Mouse (Mus musculus): ENCODE results near the gene Retnlb. TPM values are rescaled to one million over a fixed set of nuclear protein-coding genes. Genes with fewer than 3 reads are reported as not detected.

Retnlb gene
- polyA plus RNA-seq, 1 experiment from 2014 or later: not detected

DNA sequence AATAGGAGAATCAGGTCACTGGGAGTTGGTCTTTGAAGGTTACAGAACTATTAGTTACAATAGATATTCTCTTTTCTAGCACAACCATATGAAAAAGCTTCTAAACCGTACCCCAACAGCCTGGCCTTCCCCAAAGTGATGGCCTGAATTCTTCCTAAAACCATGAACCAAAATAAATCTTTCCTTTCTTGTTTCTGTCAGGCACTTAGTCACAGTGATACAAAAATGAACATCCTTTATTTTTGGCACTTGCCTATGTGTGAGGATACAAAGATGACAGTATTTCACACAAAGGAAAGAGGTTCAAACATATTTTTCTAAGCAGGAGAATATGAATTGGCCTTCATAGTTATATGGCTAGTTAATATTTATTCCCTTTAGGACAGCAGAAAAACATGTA lies 11.2 kb upstream of the Retnlb start:
- H3K27ac ChIP-seq (ENCODE audit: low read depth, low read length): no peak overlapping the region
- no peaks in the 10 kb centered on the region for H3K27me3 ChIP-seq (replicated peaks; ENCODE audit: control insufficient read depth, insufficient read depth, low read length)
- no peak overlapping the region for H3K4me3 ChIP-seq (ENCODE audit: low read depth, low read length)
- H3K9me3 ChIP-seq (ENCODE audit: control insufficient read depth, low read length): no peaks in the 10 kb centered on the region
- H3K36me3 ChIP-seq (ENCODE audit: control insufficient read depth, insufficient read depth, low read length): no peaks in the 10 kb centered on the region
- DNase-seq (ENCODE audit: low spot score): no peak
- no peak for ATAC-seq (replicated peaks; ENCODE audit: low FRiP score)
- 84% methylated on average over 1 of the region's 1 CpGs for WGBS
- H3K4me2 ChIP-seq: no peak overlapping the region
- H3K4me1 ChIP-seq (replicated peaks; ENCODE audit: control insufficient read depth, insufficient read depth, low read length): no peaks in the 10 kb centered on the region
- no peak overlapping the region for H3K9ac ChIP-seq (ENCODE audit: low read depth, low read length)

DNA sequence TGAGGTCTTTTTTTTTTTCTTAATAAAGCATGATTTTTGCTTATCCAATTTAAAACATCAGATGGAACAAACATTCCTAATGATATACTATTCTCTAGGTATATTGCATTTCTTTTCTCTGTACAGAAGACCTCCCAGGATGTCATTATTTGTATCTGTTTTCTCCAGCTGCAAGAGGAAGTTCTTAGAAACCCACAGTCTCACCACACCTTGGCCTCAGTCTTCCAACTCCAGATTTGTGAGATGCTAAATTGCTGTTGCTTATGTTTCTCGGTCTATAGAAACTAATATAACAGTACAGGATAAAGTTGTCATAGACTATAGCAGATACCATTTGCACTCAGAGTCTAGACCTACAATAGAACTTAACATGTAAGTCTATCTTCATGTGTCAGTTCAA lies 10.1 kb upstream of the Retnlb start:
- Histone ChIP-seq H3K27ac (ENCODE audit: low read depth, low read length) (no peak overlapping the region), H3K9ac (ENCODE audit: low read depth, low read length) (no peak overlapping the region), H3K36me3 (ENCODE audit: control insufficient read depth, insufficient read depth, low read length) (no peaks in the 10 kb centered on the region), H3K9me3 (ENCODE audit: control insufficient read depth, low read length) (no peaks in the 10 kb centered on the region), H3K27me3 (replicated peaks; ENCODE audit: control insufficient read depth, insufficient read depth, low read length) (no peaks in the 10 kb centered on the region), H3K4me2 (no peak overlapping the region), H3K4me3 (ENCODE audit: low read depth, low read length) (no peak overlapping the region), H3K4me1 (replicated peaks; ENCODE audit: control insufficient read depth, insufficient read depth, low read length) (no peaks in the 10 kb centered on the region)
- no peak for ATAC-seq (replicated peaks; ENCODE audit: low FRiP score)
- DNase-seq (ENCODE audit: low spot score): no peak
- 57% methylated on average over 1 of the region's 1 CpGs for WGBS

- Histone ChIP-seq H3K36me3 (ENCODE audit: control insufficient read depth, insufficient read depth, low read length) (no peaks in the 10 kb centered on the region), H3K9ac (ENCODE audit: low read depth, low read length) (no peak overlapping the region), H3K9me3 (ENCODE audit: control insufficient read depth, low read length) (no peaks in the 10 kb centered on the region), H3K4me1 (replicated peaks; ENCODE audit: control insufficient read depth, insufficient read depth, low read length) (no peaks in the 10 kb centered on the region), H3K27ac (ENCODE audit: low read depth, low read length) (no peak overlapping the region), H3K27me3 (replicated peaks; ENCODE audit: control insufficient read depth, insufficient read depth, low read length) (no peaks in the 10 kb centered on the region), H3K4me3 (ENCODE audit: low read depth, low read length) (no peak overlapping the region), H3K4me2 (no peak overlapping the region)
- DNase-seq (ENCODE audit: low spot score) (no peak), ATAC-seq (replicated peaks; ENCODE audit: low FRiP score) (no peak)
- 55% methylated on average over 2 of the region's 2 CpGs for WGBS
These were observed 7.3 kb upstream of the Retnlb start for GRCm38 (mm10) chr16:48809374-48809773.

GRCm38 (mm10) chr16:48811881-48812436 lies 4.7 kb upstream of the Retnlb start:
- ATAC-seq (replicated peaks; ENCODE audit: low FRiP score) (no peak), DNase-seq (ENCODE audit: low spot score) (no peak)
- no peak overlapping the region for H3K4me2 ChIP-seq
- 73% methylated on average over 7 of the region's 7 CpGs for WGBS
- no peak overlapping the region for H3K9ac ChIP-seq (ENCODE audit: low read depth, low read length)
- H3K36me3 ChIP-seq (ENCODE audit: control insufficient read depth, insufficient read depth, low read length): no peaks in the 10 kb centered on the region
- no peak overlapping the region for H3K4me3 ChIP-seq (ENCODE audit: low read depth, low read length)
- H3K9me3 ChIP-seq (ENCODE audit: control insufficient read depth, low read length): no peaks in the 10 kb centered on the region
- no peaks in the 10 kb centered on the region for H3K4me1 ChIP-seq (replicated peaks; ENCODE audit: control insufficient read depth, insufficient read depth, low read length)
- no peak overlapping the region for H3K27ac ChIP-seq (ENCODE audit: low read depth, low read length)
- H3K27me3 ChIP-seq (replicated peaks; ENCODE audit: control insufficient read depth, insufficient read depth, low read length): no peaks in the 10 kb centered on the region

DNA sequence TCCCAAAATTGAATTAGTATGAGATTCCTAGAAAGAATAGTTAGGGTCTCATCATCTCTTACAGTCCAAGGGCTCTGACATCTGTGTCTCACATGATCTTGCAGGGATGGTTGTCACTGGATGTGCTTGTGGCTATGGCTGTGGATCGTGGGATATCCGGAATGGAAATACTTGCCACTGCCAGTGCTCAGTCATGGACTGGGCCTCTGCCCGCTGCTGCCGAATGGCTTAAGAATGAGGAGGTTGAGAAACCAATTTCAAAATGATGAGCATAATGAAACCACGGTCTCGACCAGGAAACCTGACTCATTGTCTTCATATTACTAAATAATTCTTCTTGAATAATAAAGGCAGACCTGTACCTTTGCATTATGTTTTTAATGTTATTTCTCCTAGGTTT lies 1.9 kb downstream of the Retnlb start:
- Histone ChIP-seq H3K4me1 (replicated peaks; ENCODE audit: control insufficient read depth, insufficient read depth, low read length) (no peaks in the 10 kb centered on the region), H3K9me3 (ENCODE audit: control insufficient read depth, low read length) (no peaks in the 10 kb centered on the region), H3K9ac (ENCODE audit: low read depth, low read length) (no peak overlapping the region), H3K36me3 (ENCODE audit: control insufficient read depth, insufficient read depth, low read length) (no peaks in the 10 kb centered on the region), H3K4me3 (ENCODE audit: low read depth, low read length) (no peak overlapping the region), H3K4me2 (no peak overlapping the region), H3K27me3 (replicated peaks; ENCODE audit: control insufficient read depth, insufficient read depth, low read length) (no peaks in the 10 kb centered on the region), H3K27ac (ENCODE audit: low read depth, low read length) (no peak overlapping the region)
- WGBS: 88% methylated on average over 6 of the region's 6 CpGs
- DNase-seq (ENCODE audit: low spot score) (no peak), ATAC-seq (replicated peaks; ENCODE audit: low FRiP score) (no peak)

- Histone ChIP-seq H3K36me3 (ENCODE audit: control insufficient read depth, insufficient read depth, low read length) (no peaks in the 10 kb centered on the region), H3K27me3 (replicated peaks; ENCODE audit: control insufficient read depth, insufficient read depth, low read length) (no peaks in the 10 kb centered on the region), H3K9ac (ENCODE audit: low read depth, low read length) (no peak overlapping the region), H3K27ac (ENCODE audit: low read depth, low read length) (no peak overlapping the region), H3K4me2 (no peak overlapping the region), H3K4me1 (replicated peaks; ENCODE audit: control insufficient read depth, insufficient read depth, low read length) (no peaks in the 10 kb centered on the region), H3K4me3 (ENCODE audit: low read depth, low read length) (no peak overlapping the region), H3K9me3 (ENCODE audit: control insufficient read depth, low read length) (no peaks in the 10 kb centered on the region)
- no peak for ATAC-seq (replicated peaks; ENCODE audit: low FRiP score)
- no peak for DNase-seq (ENCODE audit: low spot score)
- WGBS: 82% methylated on average over 3 of the region's 3 CpGs
These were observed 9.8 kb downstream of the Retnlb start for GRCm38 (mm10) chr16:48826474-48826873.

DNA sequence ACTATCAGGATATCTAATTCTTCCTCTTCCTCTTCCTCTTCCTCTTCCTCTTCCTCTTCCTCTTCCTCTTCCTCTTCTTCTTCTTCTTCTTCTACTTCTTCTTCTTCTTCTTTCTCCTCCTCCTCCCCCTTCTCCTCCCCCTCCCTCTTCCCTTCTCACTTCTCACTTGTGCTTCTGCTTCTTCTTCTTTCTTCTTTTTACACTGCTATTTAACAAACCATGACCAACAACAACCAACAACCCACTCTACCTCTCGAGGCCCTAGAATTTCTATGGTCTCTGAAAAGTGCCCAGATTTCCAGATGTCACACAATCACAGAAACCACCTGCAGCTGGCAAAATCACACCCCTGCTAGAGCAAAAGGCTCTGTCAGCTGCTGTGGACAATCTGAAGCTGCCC lies 11.0 kb downstream of the Retnlb start:
- no peak for ATAC-seq (replicated peaks; ENCODE audit: low FRiP score)
- Histone ChIP-seq H3K4me1 (replicated peaks; ENCODE audit: control insufficient read depth, insufficient read depth, low read length) (no peaks in the 10 kb centered on the region), H3K9me3 (ENCODE audit: control insufficient read depth, low read length) (no peaks in the 10 kb centered on the region), H3K27ac (ENCODE audit: low read depth, low read length) (no peak overlapping the region), H3K27me3 (replicated peaks; ENCODE audit: control insufficient read depth, insufficient read depth, low read length) (no peaks in the 10 kb centered on the region), H3K4me2 (no peak overlapping the region), H3K36me3 (ENCODE audit: control insufficient read depth, insufficient read depth, low read length) (no peaks in the 10 kb centered on the region), H3K9ac (ENCODE audit: low read depth, low read length) (no peak overlapping the region), H3K4me3 (ENCODE audit: low read depth, low read length) (no peak overlapping the region)
- DNase-seq (ENCODE audit: low spot score): no peak
- WGBS: 47% methylated on average over 1 of the region's 1 CpGs

DNA sequence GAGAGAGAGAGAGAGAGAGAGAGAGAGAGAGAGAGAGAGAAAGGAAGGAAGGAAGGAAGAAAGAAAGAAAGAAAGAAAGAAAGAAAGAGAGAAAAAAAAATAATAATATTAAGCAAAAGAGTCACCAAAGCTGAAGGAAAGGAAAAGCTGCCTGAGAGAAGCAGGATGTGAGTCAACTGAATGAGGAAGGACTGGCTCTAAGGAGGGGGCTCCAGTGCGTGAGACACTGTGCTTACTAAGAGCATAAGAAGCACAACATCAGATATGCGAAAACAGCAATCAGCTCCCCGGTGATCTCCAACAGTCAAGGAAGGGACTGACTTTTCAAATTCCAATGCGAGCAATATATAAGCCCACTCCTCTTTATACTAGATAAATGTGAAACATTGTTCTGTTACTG lies 12.4 kb downstream of the Retnlb start:
- Histone ChIP-seq H3K27ac (ENCODE audit: low read depth, low read length) (no peak overlapping the region), H3K4me2 (no peak overlapping the region), H3K4me1 (replicated peaks; ENCODE audit: control insufficient read depth, insufficient read depth, low read length) (no peaks in the 10 kb centered on the region), H3K27me3 (replicated peaks; ENCODE audit: control insufficient read depth, insufficient read depth, low read length) (no peaks in the 10 kb centered on the region), H3K36me3 (ENCODE audit: control insufficient read depth, insufficient read depth, low read length) (no peaks in the 10 kb centered on the region), H3K9me3 (ENCODE audit: control insufficient read depth, low read length) (no peaks in the 10 kb centered on the region), H3K4me3 (ENCODE audit: low read depth, low read length) (no peak overlapping the region), H3K9ac (ENCODE audit: low read depth, low read length) (no peak overlapping the region)
- no peak for ATAC-seq (replicated peaks; ENCODE audit: low FRiP score)
- DNase-seq (ENCODE audit: low spot score): no peak
- WGBS: 74% methylated on average over 4 of the region's 4 CpGs

DNA sequence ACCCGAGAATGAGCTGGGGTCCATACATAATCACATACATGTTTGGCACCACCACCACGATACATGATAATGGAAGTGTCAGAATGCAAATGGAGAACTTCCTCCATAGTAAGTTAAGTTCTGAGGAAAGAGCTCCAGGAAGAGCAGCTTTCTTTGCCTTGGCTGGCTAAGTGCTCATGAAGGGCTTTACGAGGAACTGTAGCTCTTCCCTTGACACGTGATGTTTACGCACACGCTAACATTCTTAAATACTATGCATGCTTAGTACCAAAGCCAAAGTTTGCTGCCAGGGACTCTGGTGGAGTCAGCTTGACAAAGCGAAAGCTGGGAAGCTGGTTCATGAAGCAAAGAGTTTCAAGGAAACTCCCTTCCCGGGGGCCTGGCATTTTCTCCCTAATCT lies 15.4 kb downstream of the Retnlb start:
- H3K27me3 ChIP-seq (replicated peaks; ENCODE audit: control insufficient read depth, insufficient read depth, low read length): no peaks in the 10 kb centered on the region
- no peak overlapping the region for H3K4me2 ChIP-seq
- DNase-seq (ENCODE audit: low spot score): no peak
- no peaks in the 10 kb centered on the region for H3K4me1 ChIP-seq (replicated peaks; ENCODE audit: control insufficient read depth, insufficient read depth, low read length)
- no peak overlapping the region for H3K9ac ChIP-seq (ENCODE audit: low read depth, low read length)
- no peaks in the 10 kb centered on the region for H3K9me3 ChIP-seq (ENCODE audit: control insufficient read depth, low read length)
- 70% methylated on average over 7 of the region's 8 CpGs for WGBS
- no peak overlapping the region for H3K4me3 ChIP-seq (ENCODE audit: low read depth, low read length)
- no peaks in the 10 kb centered on the region for H3K36me3 ChIP-seq (ENCODE audit: control insufficient read depth, insufficient read depth, low read length)
- no peak for ATAC-seq (replicated peaks; ENCODE audit: low FRiP score)
- no peak overlapping the region for H3K27ac ChIP-seq (ENCODE audit: low read depth, low read length)
